In genomic region chr1:165050176-165050575, GRCm38 (mm10) we compare ENCODE assay signal across 23 mouse cellular contexts.
DNase-seq lines count a peak whose midpoint lies in the region; ATAC-seq lines count a peak whose summit lies in the region.
"Had no signal": no experiment of that assay in that cellular context is flagged by ENCODE, and none has a peak within 500 bp of the region (broad histone marks: within the 10 kb centered on the region; RNA-seq: fewer than 3 reads in every experiment).

No protein-coding gene starts in this region.

- H3K27me3 ChIP-seq in heart, embryonic 10.5 days (ENCODE audit: insufficient read depth, poor library complexity, severe bottlenecking), result no peaks in the 10 kb centered on the region
- H3K27me3 ChIP-seq in kidney, embryonic 15.5 days, result no peaks in the 10 kb centered on the region
- H3K27me3 ChIP-seq: heart, embryonic 13.5 days; hindbrain, embryonic 13.5 days; intestine, embryonic 15.5 days had no signal

- no peak for DNase-seq in frontal cortex, postnatal 10 days (ENCODE audit: low spot score in 2 of 2)
- DNase-seq in heart, adult 8-10 months (ENCODE audit: low spot score), result peak; percentile 8
- no peak for DNase-seq in heart, embryonic 10.5 days (ENCODE audit: low spot score)
- peak; percentile 6 for DNase-seq in heart, postnatal 25 days (ENCODE audit: low spot score)
- DNase-seq: adrenal gland, adult 8-10 months; adrenal gland, postnatal 25 days; cerebellum, adult 18-20 months; cerebellum, adult 9-10 months; cerebellum, postnatal 14 days; forebrain, postnatal 0 days; gastrocnemius, postnatal 10 days; gastrocnemius, postnatal 36 days; kidney, adult 11 months had no signal

- no peaks in the 10 kb centered on the region for H3K36me3 ChIP-seq in heart, embryonic 10.5 days
- H3K36me3 ChIP-seq in kidney, embryonic 15.5 days, result no peaks in the 10 kb centered on the region
- H3K36me3 ChIP-seq: heart, embryonic 13.5 days; hindbrain, embryonic 10.5 days; hindbrain, embryonic 13.5 days; intestine, embryonic 15.5 days had no signal

- H3K4me2 ChIP-seq in kidney, embryonic 15.5 days, result no peak overlapping the region
- H3K4me2 ChIP-seq: heart, embryonic 13.5 days; hindbrain, embryonic 13.5 days; intestine, embryonic 15.5 days had no signal

- WGBS in heart, embryonic 10.5 days, result 73% methylated on average over 4 of the region's 4 CpGs
- 76% methylated on average over 4 of the region's 4 CpGs for WGBS in kidney, embryonic 15.5 days

- H3K9me3 ChIP-seq in heart, embryonic 10.5 days, result no peaks in the 10 kb centered on the region
- no peaks in the 10 kb centered on the region for H3K9me3 ChIP-seq in kidney, embryonic 15.5 days (replicated peaks)
- H3K9me3 ChIP-seq: heart, embryonic 13.5 days; hindbrain, embryonic 10.5 days; hindbrain, embryonic 13.5 days; intestine, embryonic 15.5 days had no signal

- H3K4me1 ChIP-seq in heart, embryonic 10.5 days, result peaks cover 30% of the 10 kb centered on the region
- peaks cover 12% of the 10 kb centered on the region for H3K4me1 ChIP-seq in kidney, embryonic 15.5 days

- no peak overlapping the region for H3K4me3 ChIP-seq in heart, embryonic 10.5 days
- no peak overlapping the region for H3K4me3 ChIP-seq in kidney, embryonic 15.5 days (replicated peaks)
- H3K4me3 ChIP-seq: heart, embryonic 13.5 days; hindbrain, embryonic 10.5 days; hindbrain, embryonic 13.5 days; intestine, embryonic 15.5 days had no signal

- peak; percentile 35 for ATAC-seq in frontal cortex, adult (ENCODE audit: low TSS enrichment)
- no peak for ATAC-seq in kidney, embryonic 15.5 days (replicated peaks; ENCODE audit: low FRiP score)
- ATAC-seq in erythroid progenitor cell, adult 5-6 weeks (replicated peaks; ENCODE audit: low FRiP score, poor library complexity, severe bottlenecking), result no peak
- ATAC-seq: activated CD4-positive, CD25-positive, alpha-beta regulatory T cell, adult 4 months; forebrain, embryonic 14.5 days; forebrain, postnatal 0 days; hindbrain, embryonic 16.5 days; intestine, embryonic 15.5 days had no signal

- H3K9ac ChIP-seq in kidney, embryonic 15.5 days, result no peak overlapping the region
- H3K9ac ChIP-seq: forebrain, postnatal 0 days; heart, embryonic 13.5 days; hindbrain, embryonic 13.5 days; intestine, embryonic 15.5 days had no signal

- no peak overlapping the region for H3K27ac ChIP-seq in heart, embryonic 10.5 days
- H3K27ac ChIP-seq in kidney, embryonic 15.5 days, result no peak overlapping the region
- H3K27ac ChIP-seq: heart, embryonic 13.5 days; hindbrain, embryonic 10.5 days; hindbrain, embryonic 13.5 days; intestine, embryonic 15.5 days had no signal

- intact Hi-C loops in heart, postnatal 25 days (cut with DNase I), result no loop called here

Comparison
In these comparisons a context has a peak if more than half of its experiments do, and no peak if none do; other contexts are left out.
1. DNase-seq: peak in heart, adult 8-10 months (single experiment) and heart, postnatal 25 days (single experiment); none in frontal cortex, postnatal 10 days (0 of 2) and heart, embryonic 10.5 days (single experiment).